Mouse (Mus musculus): ENCODE results near the gene Lifr. TPM values are rescaled to one million over a fixed set of nuclear protein-coding genes. Genes with fewer than 3 reads are reported as not detected.

Lifr gene
- total RNA-seq, 2 experiments from 2014 or later = 47.3 to 51.1 TPM

DNA sequence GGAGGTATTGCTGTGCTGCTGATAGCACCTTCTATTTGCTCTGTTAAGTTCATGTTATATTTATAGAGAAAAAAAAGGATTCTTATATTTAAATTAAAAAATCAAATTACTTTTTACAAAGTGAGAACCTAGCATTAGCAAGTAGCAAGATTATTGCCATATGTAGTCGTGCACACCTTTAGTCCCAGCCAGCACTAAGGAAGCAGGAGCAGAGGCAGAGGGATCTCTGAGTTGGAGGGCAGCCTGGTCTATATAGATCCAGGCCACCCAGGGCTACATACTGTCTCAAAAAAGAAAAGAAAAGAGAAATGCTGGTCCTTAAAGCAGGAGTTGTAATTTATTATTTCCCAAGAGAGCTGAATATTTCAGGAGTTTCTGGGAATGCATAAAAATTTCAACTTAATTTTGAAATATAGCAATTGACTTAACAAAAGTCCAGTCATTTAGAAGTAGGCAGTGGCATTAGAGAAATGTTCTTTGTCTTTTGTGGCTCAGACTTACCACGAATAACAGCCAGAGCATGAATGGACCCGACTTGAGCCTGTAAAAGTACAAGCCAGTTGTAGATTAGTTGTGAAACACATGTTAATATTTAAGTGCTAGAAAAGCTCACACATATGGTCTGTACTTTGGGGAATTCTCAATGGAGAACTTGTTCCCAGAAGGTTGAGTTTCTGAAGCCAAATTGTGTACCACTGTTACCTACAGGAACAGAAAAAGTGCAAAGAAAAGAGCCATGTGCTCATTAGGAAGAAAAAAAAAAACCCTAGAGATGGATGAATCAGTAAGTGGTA is 107.4 kb downstream of the Lifr start:
- no peak for DNase-seq (ENCODE audit: extremely low spot score in 1 of 2, low spot score in 1 of 2)

DNA sequence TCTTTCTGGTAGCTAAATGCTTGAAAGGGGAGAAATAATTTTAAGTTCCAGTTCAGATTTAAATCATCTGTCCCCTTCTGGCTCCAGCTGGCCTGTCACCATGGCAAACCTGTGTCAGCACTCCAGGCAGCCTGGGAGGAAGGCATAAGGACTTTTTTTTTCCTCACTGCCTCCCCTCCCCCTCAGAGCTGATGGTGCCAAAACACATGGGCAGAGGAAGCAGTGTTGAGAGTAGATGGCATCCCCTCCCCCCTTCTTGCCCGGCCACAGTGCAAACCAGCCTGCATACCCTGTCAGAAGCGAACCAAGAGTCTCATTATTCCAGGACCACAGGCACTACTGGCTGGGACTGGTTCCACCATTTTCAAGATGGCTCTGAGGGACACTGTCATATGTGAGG is 108.4 kb downstream of the Lifr start:
- peak; percentile 13 to 27 for DNase-seq (ENCODE audit: extremely low spot score in 1 of 2, low spot score in 1 of 2)

DNA sequence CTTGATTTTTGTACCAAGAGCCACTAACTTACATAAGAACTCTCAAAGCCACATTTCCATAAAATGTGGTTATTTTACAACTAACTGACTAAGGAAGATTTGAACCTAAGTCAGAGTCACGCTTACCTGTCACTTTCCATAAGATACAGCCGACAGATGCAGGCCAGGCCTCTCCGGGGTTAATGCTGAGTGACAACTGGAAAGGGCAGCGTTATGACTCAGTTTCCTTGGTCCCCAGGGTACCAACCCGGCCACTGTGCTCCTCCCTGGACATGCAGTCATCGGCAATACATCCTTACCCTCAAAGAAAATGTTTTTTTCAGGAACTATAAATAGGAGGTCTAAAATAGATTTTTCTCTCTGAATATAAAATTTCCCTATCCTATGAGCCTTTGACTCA is 109.9 kb downstream of the Lifr start:
- no peak for DNase-seq (ENCODE audit: extremely low spot score in 1 of 2, low spot score in 1 of 2)

DNA sequence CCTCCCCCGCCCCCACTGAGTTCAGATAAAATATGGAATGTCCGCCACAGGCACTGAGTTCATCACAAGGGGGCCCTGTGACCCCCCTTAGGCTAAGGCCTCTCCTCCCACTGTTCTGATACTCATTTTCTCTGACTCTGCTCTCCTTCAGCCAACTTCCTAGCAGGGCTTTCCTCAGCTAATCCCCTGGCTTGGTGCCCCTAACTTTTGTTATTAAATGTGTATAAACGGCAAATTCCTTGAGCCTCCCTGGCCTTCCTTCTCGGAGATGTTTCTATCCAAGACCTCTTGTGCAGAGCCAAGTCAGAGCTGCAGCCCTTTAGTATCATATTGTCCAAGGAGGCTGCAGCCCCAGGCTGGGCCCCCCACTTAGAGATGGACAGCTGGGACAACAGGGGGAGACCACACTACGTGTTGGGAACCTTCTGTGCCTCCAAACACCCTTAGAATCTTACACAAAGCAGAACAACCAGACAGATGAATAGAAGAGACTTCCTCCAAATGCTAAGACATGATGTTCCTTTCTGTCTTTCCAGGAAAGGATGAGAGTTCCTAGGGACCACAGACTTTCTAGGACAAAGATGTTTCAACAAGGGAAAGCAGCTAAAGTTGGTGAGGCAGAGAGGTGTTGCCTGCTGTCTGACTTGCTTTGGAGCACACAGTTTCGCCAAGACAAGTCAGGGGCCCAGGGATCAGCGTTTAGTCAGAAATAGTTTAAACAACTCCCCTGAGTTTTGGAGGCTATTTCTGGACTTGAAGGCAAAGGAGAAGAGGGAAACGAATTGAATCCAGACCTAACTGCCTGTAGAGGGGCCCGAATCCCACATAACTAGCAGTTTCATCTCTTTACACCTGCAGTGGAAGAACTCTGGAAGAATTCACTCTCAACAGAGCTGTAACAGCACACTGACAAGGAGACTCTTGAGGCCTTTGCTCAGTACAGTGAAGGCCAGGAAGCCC is 111.3 kb downstream of the Lifr start:
- no peak for DNase-seq (ENCODE audit: extremely low spot score in 1 of 2, low spot score in 1 of 2)

DNA sequence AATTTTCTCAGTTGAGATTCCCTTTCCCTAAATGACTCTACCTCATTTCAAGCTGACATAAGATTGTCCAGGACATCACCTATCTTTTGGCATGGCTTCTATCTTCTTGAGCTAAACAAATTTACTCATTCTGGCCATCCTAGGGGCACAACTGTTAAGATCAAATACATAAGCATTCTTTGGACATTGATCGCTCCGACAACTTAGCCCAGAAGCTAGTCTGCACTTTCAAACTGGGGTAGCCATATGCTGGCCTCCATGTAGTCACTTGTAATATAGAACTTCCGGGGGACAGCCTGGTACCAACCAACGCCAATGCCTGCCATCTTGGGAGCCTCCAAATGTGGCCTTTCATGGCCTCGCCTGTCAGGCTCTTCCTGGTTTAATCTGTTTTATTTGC is 112.6 kb downstream of the Lifr start:
- DNase-seq (ENCODE audit: extremely low spot score in 1 of 2, low spot score in 1 of 2) = no peak

DNA sequence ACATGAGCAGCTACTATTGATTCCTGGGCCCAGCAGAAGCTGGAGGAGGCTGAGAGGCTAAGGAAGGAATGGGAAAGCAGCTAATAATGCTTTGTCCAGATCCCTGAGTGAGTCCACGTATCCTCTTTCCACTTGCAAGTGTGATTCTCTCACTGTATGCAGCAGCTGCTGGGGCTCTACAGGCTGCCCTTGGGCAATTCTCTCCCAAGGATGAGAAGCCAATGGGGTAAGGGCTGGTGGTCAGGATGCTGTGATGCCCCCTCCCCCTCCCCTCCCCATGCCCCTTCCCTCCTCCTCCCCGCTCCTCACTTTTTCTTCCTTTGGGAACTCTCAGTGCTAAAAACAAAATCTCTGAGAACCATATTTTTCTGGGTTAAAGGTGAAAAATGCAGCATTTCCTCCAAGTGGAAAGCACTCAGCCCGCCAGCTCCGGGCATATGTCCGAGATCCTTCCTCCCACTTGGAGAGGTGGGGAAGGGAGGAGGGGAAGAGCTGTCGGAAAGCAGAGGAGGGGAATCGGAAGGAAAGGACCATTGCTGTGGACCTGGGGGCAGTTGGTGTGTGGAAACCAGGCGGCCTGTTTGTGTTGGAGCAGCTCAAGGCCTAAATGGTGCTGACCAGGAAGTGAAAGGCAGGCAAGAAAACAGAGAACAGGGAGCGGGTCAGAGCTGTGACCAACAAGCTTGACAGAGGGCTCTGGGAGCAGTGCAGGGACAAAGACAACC is 113.4 kb downstream of the Lifr start:
- DNase-seq (ENCODE audit: extremely low spot score in 1 of 2, low spot score in 1 of 2) = no peak

DNA sequence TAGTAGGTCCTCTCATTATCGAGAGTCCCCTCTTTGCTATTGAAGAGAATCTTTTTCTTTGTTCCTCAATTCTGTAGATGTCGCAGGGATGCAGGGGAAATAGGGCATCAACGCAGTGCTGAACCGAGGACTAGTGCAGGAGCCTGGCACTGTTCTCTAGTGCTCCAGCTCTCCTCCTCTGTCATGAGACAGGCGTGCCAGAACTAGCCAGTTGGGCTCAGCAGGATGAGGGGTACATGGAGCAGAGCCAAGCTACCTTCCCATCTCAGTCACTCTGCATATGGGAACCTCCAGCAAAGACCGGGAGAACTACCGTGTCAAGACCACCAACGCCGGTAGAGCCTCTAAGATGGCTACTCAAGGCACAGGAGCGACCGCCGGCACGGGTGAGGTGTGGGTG is 114.5 kb downstream of the Lifr start:
- no peak for DNase-seq (ENCODE audit: extremely low spot score in 1 of 2, low spot score in 1 of 2)

DNA sequence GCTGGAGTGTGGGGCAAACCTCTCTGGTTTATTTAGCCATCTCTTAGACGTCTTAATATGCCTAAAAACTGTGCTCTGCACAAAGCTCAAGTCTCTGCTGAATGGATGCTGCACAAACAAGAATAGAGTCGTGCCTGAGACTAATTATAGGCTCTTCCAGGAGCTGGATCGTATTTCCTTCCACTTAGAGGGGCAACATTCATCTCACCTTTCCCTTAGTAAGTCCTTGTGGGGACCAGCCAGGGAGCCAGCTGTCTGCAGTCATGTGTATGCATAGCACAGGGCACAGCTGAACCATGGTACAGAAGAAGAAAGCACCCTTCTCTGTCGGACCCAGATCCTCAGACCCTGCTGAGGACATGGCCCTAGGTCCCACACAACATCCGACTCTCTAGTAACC is 115.7 kb downstream of the Lifr start:
- no peak for DNase-seq (ENCODE audit: extremely low spot score in 1 of 2, low spot score in 1 of 2)

DNA sequence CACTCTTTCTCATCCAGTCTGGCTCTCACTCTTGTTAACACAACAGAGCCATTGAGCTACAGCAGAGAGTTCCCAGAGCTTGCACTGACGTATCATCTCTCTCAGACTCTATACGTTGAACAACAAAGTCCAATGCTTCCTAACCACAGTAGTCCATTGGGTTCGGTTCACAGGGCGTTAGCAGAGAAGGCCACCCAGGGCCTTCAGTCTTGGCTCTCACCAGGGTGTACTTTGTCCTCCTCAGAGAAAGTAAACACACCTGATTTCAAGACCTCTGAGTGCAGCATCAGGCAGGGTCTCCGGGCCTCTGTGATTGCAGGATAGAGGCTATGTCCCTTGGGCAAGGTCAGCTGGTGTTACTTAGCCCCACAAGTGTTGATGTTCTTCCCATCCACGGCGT is 116.9 kb downstream of the Lifr start:
- DNase-seq (ENCODE audit: extremely low spot score in 1 of 2, low spot score in 1 of 2) = no peak

DNA sequence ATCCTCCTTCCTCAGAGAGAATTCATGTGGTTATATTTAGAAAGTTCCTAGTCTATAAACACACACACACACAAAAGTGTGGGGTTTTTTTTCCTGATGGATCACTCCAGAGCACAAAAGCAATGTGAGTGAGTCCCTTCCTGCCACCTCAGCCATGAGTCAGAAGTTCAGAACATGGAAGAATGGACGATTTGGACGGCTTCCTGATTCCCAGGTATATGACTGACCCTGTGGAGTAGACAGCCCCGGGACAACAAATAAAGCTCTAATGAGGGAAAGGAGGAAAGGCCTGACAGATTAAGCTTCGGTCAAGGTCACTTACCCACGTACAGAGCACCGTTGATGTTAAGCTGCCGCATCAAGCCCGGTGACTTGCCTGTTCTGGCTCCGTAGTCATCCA is 117.8 kb downstream of the Lifr start:
- DNase-seq (ENCODE audit: extremely low spot score in 1 of 2, low spot score in 1 of 2) = no peak

DNA sequence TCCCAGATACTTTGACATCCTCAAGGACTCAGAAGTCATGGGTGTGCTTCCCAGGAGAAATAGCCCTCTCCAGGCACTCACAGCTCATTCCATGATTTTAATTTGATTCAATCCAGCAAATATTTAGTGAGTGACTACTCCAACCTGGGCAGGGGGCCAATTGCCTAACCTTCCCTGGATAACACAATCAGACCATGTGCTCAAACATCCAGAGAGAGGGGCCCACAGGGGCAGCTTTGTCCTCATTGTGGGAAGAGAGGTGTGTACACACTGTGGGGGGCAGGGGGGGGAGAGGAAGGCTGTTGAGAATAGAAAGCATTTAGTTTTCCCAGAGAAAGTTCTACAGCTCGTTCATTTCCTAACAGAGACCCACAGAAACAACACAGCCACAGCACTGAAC is 123.3 kb downstream of the Lifr start:
- no peak for DNase-seq (ENCODE audit: extremely low spot score in 1 of 2, low spot score in 1 of 2)

DNA sequence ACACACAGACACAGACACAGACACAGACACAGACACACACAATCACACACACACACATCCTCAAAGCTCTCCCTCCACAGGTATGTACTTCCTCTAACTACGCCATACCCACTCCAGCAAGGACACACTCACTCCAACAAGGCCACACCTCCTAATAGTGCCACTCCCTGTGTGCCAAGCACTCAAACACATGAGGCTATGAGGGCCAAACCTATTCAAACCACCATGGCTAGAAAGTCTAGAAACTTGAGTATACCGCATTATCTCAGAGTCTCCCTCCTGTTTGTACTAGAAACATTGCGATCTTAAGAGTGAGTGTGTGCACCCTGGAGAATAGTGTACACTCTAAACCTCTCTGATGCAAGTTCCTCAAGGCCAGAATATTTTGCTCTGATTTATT is 125.4 kb downstream of the Lifr start:
- no peak for DNase-seq (ENCODE audit: extremely low spot score in 1 of 2, low spot score in 1 of 2)

DNA sequence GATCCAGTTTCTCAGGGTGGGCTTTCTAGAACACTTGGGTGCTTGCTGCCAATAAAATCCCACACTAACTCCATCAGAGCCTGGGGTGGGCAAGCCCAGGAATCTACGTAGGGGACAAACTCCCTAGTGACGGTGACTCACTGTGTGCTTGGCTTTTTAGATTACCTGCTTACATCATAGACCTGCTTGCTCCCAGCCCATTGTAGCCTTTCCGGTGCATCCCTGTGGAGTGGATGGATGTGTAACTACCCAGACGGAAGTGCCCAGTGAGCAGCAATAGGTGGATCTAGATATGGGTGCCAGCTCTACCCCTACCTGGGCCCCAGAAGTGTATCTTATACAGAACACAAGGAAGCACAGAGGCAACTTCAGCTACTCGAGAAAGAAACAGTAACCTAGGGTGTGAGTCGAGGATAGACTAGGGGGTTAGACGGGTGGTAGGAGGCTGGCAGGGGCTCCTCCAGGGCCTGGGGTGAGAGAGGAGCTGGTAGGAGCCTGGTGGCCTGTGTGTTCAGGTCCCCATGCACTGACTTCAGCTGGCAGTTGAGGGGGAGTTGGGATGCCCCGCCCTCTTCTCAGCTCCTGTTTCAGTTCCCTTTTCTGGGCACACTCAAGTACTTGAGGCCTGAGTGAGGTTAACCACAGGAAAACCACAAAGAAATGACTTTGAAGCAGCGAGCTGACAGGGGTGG is 126.3 kb downstream of the Lifr start:
- DNase-seq (ENCODE audit: extremely low spot score in 1 of 2, low spot score in 1 of 2) = no peak

DNA sequence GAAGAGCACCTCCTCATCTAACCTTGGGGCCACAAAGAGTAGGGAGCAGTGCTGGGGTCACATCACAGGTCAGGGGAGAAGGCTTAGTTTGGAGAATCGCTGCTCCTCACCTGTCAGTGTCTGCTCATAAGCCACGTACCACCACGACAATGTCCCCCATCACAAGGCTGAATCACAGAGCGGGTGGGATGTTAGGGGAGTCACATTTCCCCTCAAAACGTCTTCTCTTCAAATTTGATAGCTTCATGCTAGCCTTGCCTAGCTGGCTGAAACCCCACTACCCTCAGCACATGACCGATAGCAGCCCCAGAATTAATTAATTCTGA is 126.8 kb downstream of the Lifr start:
- no peak for DNase-seq (ENCODE audit: extremely low spot score in 1 of 2, low spot score in 1 of 2)

DNA sequence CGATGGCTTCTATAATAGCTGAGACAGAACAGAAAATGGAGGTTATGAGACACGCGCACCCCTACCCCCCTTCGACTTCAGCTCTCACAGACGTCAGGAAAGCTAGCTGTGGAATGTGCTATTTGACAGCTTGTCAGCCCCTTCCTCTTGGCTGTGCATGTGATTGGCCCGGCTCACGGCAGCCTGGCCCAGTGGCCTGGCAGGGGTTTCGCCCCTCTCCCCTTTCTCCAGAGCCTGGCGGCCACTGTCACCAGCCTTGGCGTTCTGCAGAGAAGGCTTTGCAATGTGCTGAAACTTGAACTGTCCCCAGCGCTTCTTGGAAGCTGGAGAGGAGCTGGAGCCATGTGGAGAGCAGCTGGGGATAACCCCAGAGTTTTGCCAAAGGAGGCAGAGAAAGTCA is 132.4 kb downstream of the Lifr start:
- no peak for DNase-seq (ENCODE audit: extremely low spot score in 1 of 2, low spot score in 1 of 2)

DNA sequence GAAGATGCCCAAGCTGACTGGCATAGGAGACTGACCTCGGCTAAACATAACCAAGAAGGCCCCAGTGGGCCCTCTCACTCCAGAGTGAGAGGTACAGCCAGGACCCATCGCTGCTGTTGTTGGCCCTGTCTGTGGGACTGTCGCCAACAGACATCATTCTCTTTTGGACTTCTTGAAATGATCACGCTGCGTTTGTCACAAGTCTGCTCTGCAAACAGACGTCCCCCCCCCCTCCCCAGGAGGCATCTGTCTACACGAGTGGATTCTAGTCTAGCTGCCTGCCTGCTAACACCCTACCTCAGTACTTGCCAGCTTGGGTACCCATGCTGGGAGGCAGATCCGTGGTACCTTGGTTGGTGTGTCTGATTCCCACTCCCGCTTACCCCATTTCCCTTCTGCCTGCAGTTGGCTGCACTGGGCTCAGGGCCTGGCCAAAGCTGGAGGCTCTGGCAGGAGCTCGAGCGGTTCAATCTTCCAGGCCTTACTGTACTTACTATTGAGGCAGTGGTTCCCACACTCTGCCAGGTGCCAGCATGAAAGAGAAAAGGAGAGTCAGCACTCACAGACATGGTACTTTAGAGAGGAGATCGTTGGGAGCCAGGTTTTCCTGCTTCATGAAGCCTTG is 133.8 kb downstream of the Lifr start:
- no peak for DNase-seq (ENCODE audit: extremely low spot score in 1 of 2, low spot score in 1 of 2)

DNA sequence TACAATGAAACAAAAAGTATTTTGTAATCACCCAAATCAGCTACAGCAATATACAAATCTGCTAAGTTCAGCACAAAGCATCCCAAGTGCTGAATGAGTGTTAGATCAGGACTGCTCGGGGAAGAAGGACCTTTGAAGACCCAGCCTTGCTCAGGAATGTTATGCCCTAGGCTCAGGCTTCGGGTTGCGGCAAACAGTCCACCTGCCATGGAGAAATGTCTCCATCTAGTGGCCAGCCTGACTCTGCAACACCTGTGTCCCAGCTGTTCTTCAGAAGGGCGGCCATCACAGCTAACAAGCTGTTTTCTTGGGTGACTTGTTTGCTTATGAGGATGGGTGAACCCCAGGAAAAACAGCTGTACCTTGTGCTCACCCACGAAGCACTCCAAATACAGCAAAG is 135.8 kb downstream of the Lifr start:
- peak; percentile 67 to 73 for DNase-seq (ENCODE audit: extremely low spot score in 1 of 2, low spot score in 1 of 2)

DNA sequence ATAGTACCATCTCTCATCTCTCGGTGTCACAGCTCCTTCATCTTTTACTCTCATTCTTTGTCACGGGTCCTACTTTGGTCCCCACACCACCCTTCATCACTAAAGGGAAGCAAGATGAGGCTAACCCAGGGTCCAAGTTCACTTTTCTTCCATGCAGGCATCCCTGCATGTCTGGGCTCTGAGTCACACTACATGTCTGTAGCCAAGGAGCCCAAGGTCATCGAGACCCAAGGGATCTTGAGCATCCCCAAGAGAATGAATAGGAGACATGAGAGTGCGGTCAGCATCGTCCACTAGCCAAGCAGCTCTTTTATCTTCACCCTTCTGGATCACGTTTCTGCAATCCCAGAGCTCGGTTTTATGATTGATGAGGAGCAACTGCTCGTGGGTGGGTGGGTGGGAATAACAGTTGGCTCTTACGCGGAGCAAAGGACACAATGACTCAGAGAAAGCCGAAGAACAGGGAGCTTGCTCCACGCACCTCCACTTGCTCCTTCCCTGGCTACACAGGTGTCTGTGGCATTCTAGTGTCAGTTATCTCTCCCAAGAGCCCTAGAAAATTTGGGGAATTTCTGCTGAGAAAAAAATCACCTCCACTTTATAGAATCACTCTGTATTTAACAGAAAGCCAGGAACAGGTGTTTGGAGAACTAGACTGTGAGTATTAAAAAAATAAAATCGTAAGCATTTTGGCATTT is 143.1 kb downstream of the Lifr start:
- no peak for DNase-seq (ENCODE audit: extremely low spot score in 1 of 2, low spot score in 1 of 2)

DNA sequence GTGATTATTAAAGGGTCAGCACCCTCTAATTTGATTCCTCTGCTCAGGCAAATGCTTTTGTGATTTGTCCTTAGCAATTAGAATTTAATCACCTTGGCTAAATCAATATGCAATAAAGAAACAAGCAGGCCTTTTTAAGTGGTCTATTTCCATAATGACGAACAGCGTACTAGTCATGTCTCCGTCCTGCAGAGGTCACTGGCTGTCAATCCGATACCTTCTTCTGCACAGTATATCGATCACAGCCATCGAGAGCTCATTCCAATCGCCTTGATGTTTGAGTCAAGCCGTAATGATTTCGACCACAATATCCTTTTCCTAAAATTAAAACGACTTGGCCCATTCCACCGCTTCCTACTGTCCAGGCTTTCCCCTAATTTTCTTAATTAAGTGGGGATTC is 149.5 kb downstream of the Lifr start:
- no peak for DNase-seq (ENCODE audit: extremely low spot score in 1 of 2, low spot score in 1 of 2)

DNA sequence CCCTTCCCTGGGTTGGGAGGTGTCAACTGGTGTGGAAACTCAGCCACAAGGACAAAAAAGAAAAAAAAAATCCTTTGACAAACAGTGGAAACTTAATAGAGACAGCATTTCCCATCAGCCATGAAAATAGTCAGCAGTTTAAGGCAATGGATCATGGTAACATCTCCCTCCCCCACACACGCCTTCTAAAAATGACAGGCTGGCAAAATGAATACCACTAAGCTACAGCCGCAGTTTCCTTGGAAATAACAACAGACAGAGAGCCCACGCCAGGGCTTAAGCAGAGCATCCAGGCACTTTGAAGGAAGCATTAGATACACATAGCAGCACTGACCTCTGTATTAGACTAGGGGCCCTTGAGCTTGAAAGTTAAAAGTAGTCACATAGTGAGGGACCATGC is 150.5 kb downstream of the Lifr start:
- no peak for DNase-seq (ENCODE audit: extremely low spot score in 1 of 2, low spot score in 1 of 2)
